Mouse (Mus musculus) bone marrow, adult 2 months (tissue): ENCODE measurements around the gene D630039A03Rik.

Source experiments
- CTCF ChIP-seq: fragments of 200-500 bp; IDR thresholded peaks from 2 replicates; pipeline ENCODE4 v1.5.1; 2011; ENCODE audit warnings: low read length, control low read depth; ENCODE audit not compliant: control insufficient read depth, insufficient read depth
- POLR2A ChIP-seq: fragments of 200-500 bp; IDR thresholded peaks from 2 replicates; pipeline ENCODE4 v1.6.1; 2011; ENCODE audit warnings: low read depth, mild to moderate bottlenecking, control low read depth, low read length, borderline replicate concordance; ENCODE audit not compliant: control insufficient read depth

DNA sequence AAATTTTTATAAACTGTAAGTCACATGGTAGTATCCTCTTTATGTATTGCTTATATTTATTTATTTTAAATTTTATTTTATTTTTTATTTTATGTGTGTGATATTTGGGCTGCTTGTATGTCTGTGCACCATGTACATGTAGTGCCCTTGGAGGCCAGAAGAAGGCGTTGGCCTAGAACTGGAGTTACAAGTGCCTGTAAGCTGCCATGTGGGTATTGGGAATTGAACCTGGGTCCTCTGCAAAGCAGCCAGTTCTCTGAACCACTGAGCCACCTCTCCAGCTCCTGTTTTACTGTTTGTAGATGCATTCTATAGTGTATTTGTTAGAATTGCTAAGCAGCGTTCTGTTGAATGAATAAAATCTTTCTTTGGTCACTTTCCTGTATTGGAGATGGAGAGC is 27.9 kb downstream of the D630039A03Rik start:
- TF ChIP-seq CTCF (no peak), POLR2A (no peak)
